Mouse (Mus musculus) myocyte (in vitro differentiated cells): ENCODE measurements around the gene Zbtb49.

Experiments used
- E2F4 ChIP-seq: IDR thresholded peaks from one replicate; pipeline ENCODE4 v1.6.1; 2011; ENCODE audit warnings: mild to moderate bottlenecking, control low read depth, moderate library complexity; ENCODE audit not compliant: insufficient read depth
- MAX ChIP-seq: IDR thresholded peaks from one replicate; pipeline ENCODE4 v1.6.1; 2011; ENCODE audit warnings: low read depth, mild to moderate bottlenecking, control low read depth
- MYOD1 ChIP-seq, 3 experiments: IDR thresholded peaks; one replicate each; pipeline ENCODE4 v1.6.1; 2011; ENCODE audit warnings: control low read depth in 2 of 3, low read depth in 2 of 3, mild to moderate bottlenecking in 2 of 3, moderate library complexity in 1 of 3; ENCODE audit not compliant: insufficient read length in 2 of 3, control insufficient read depth in 1 of 3
- MYOG ChIP-seq, 3 experiments: IDR thresholded peaks; one replicate each; pipeline ENCODE4 v1.6.1; 2011; ENCODE audit warnings: control low read depth in 2 of 3, low read depth in 2 of 3, mild to moderate bottlenecking in 2 of 3; ENCODE audit not compliant: insufficient read length in 2 of 3, control insufficient read depth in 1 of 3, insufficient read depth in 1 of 3
- POLR2A ChIP-seq: IDR thresholded peaks from one replicate; pipeline ENCODE4 v1.6.1; 2011; ENCODE audit warnings: low read depth, mild to moderate bottlenecking, control low read depth, moderate library complexity; ENCODE audit not compliant: insufficient read length
- TCF12 ChIP-seq: IDR thresholded peaks from one replicate; pipeline ENCODE4 v1.6.1; 2011; ENCODE audit warnings: mild to moderate bottlenecking, control low read depth; ENCODE audit not compliant: poor library complexity, insufficient read depth, severe bottlenecking
- USF1 ChIP-seq: IDR thresholded peaks from one replicate; pipeline ENCODE4 v1.6.1; 2011; ENCODE audit warnings: low read depth, mild to moderate bottlenecking, control low read depth, moderate library complexity

GRCm38 (mm10) chr5:38184688-38185285 lies 35.5 kb downstream of the Zbtb49 start:
- TF ChIP-seq POLR2A (no peak), USF1 (no peak), MAX (no peak), TCF12 (no peak), E2F4 (no peak), MYOD1 (IDR thresholded peaks at IDR 0.05; ENCODE audit: control insufficient read depth in 1 of 3, insufficient read length in 2 of 3, low read depth in 2 of 3) (no peak), MYOG (IDR thresholded peaks at IDR 0.05; ENCODE audit: control insufficient read depth in 1 of 3, insufficient read depth in 1 of 3, insufficient read length in 2 of 3, low read depth in 2 of 3) (no peak)
